Mouse (Mus musculus): ENCODE results near the gene Lgals2.

- TF ChIP-seq CTCF (IDR thresholded peaks at IDR 0.05; ENCODE audit: insufficient read depth, low read length) (no peak), POLR2A (IDR thresholded peaks at IDR 0.05; ENCODE audit: borderline replicate concordance, extremely low read depth, low read depth, low read length) (no peak; the same call in 1 of the 2 replicates)
Measured at GRCm38 (mm10) chr15:78850059-78850824, 5.1 kb downstream of the Lgals2 start.

Data from lung, adult 2 months (tissue).